Comparison of ENCODE assay signal across 12 mouse cellular contexts in genomic region chr15:12732613-12733012, GRCm38 (mm10).
"Had no signal": no experiment of that assay in that cellular context is flagged by ENCODE, and none has a peak within 500 bp of the region (broad histone marks: within the 10 kb centered on the region; RNA-seq: fewer than 3 reads in every experiment).

No protein-coding gene starts in this region.

- H3K27ac ChIP-seq: left cerebral cortex, adult 2 months; limb, embryonic 10.5 days; liver, embryonic 15.5 days; midbrain, embryonic 13.5 days; stomach, embryonic 15.5 days had no signal

- H3K4me2 ChIP-seq: liver, embryonic 11.5 days; liver, embryonic 15.5 days; midbrain, embryonic 13.5 days; stomach, embryonic 15.5 days had no signal

- ATAC-seq: lung, postnatal 0 days; midbrain, embryonic 13.5 days had no signal

- H3K4me3 ChIP-seq: left cerebral cortex, adult 2 months; limb, embryonic 10.5 days; liver, embryonic 15.5 days; midbrain, embryonic 13.5 days; stomach, embryonic 15.5 days had no signal

- DNase-seq: lung, adult 2 months; lung, postnatal 36 days; right cerebral cortex, postnatal 14 days; thymus, adult 2 months; thymus, postnatal 25 days had no signal

- H3K9ac ChIP-seq: liver, embryonic 15.5 days; midbrain, embryonic 13.5 days; stomach, embryonic 15.5 days had no signal

- H3K4me1 ChIP-seq: liver, embryonic 15.5 days; midbrain, embryonic 13.5 days; stomach, embryonic 15.5 days had no signal

- H3K9me3 ChIP-seq: limb, embryonic 10.5 days; liver, embryonic 15.5 days; midbrain, embryonic 13.5 days; stomach, embryonic 15.5 days had no signal

- H3K36me3 ChIP-seq: limb, embryonic 10.5 days; liver, embryonic 15.5 days; midbrain, embryonic 13.5 days; stomach, embryonic 15.5 days had no signal
